Mouse (Mus musculus) neural tube, embryonic 10.5 days (tissue): ENCODE measurements around the gene Taf1c.
A peak's percentile ranks its signal among the peaks of the same experiment; 100 is the strongest.

Experiments
- DNase-seq: peaks from one replicate; pipeline ENCODE4 v3.0.0-alpha.2; 2017; ENCODE audit warnings: low spot score; ENCODE audit errors: extremely low spot score

Gene Taf1c

DNA sequence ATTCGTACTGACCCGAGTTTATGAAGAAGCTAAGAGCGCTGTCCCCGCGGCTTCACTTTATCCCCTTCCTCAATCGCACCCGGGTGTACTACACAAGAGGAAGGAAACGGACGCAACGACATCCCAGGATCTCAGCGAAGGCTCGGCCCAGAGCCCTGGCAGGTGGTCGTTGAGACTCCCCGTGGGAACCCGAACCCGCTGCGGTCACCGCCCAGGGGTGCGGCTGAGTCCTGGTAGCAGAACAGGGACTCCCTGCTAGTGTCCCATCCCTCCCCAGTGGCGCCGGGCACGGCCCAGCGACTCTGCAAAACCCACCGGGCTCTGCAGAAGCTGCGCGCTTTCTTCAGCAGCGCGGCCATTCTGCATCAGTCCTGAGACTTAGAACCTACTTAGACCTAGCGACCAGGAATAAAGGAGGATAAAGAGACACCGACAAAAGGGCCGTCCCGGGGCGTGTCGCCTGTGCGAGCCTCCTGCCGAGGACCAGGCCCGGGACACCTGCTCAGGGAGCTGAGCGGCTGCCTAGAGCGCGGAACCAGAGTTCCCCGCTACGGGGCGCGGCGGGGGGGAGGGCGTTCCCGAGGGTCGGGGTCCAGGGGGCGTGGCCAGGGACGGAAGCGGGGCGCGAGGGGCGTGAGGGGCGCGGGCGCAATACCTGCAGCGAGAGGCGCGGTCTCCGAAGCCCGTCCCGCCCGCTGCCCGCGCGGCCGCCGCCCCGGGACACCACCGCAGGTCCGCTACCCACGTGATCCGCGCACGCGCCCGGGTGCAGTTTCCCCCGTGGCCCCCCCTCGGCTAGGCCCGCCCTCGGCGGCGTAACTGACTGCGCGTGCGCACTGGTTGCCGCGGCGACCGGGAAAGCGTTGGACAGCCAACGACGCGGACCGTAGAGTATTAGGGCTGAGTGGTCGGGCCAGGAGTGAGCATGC lies 30.3 kb downstream of the Taf1c start, which contains the start of the genes Hsdl1 and Dnaaf1:
Hsdl1 (minus strand) TSS at position 747 of the 929 bp plus-strand sequence.
Dnaaf1 (plus strand) TSS at position 799 of the 929 bp plus-strand sequence.
- peak; percentile 95 for DNase-seq

DNA sequence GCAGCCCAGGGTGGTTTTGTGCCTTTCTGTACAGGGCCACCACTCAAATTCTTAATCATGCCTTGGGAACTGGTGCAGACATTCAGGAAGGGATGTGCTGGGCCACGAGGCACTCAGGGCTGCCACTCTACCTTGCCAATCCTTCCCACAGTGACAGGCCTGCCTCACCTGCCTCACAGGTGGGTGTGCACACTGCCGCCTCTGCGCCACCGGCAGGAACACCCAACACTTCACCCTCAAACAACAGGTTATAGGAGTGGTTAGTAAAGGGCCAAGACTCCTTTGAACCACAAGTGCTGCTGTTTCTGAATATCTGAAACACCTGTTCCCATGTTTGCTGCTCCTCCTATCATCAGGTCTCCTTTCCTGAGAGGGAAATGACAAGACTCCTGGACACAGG lies 32.6 kb downstream of the Taf1c start:
- DNase-seq: no peak

DNA sequence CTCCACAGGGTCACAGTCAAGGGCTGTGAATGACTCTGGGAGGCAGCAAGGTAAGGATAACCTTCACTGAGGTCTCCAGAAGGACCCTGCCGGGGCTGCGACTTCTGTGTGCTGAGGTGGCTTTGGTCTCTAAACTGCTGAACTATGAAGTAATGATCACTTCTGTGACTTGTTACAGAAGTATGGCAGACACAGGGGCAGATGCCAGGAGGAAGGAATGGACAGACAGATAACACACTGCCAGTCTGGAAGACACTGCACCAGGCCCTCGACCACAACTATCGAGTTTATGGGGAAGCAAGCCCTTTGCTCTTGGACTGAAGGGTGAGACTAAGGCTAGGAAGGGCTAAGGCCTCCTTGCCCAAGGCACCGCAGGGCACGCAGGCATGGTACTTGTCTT lies 33.9 kb downstream of the Taf1c start:
- DNase-seq: no peak

DNA sequence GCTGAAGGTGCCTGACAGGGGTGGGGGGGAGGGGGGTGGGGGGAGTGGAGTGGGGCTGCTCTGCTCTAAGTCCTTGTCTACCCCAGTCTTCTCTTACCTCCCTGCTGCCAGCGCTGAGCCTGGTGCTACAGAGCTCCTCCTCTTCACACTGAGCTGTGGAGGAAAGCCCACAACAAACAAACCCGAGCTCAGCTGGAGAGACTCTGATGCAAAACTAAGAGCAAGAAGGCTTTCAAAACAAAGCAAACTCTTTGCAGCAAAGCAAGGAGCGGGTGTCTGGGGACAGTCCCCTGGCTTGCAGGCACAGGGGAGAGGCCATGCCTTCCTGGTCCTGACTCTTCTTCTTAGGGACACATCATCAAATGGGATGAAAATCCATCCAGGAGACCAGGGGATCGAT lies 35.1 kb downstream of the Taf1c start:
- DNase-seq: no peak

DNA sequence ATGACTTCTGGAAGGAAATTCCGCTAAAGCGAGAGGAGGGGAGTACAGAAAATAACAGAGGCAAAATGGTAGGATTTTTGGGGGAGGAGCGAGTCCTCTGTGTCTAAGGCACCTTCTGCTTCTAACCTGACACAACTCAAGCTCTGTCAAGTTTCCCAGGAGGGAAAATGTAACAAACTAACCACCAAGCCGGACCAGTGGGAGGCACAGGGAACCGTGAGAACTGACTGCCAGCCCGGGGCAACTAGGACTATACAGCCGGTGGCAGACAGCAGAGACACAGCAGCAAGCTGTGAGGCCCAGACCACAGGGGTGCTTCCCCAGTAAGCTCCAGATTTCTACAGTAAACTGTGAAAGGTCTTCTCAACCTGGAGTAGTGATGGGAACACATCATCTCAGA lies 36.1 kb downstream of the Taf1c start:
- no peak for DNase-seq

DNA sequence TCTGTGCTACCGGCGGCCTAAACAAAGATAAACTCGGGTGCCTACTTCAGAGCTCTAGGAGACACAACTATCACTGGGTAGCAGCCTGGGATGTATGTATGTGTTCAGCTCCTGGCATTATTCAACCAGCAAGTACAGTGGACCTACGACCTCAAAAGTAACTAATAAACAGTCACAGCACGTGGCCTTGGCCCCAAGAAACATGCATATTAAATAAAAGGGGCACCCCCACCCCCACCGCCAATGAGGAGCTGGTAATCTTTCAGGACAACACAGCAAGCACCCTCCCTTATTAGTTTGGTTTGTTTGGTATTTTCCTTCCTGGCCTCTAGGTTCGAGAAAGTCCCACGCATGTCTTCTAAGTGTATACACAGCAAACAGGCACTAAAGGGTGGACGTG lies 36.8 kb downstream of the Taf1c start:
- no peak for DNase-seq

DNA sequence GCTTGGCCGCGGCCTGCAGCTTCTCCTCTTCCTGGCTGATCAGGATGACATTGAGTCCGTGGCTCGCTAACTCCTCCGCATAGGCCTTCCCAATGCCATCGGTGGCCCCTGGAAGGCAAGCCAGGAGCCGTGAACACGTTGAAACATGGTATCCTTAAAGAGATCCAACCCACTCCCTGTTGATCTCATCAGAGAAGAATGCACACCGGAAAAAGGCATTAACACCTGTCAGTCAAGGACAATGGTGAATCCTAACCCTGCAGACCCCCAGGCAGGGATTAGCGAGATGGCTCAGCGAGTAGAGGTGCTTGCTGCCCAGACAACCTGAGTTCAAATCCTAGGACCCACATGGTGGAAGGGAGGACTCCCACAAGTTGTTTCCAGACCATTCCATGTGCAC lies 38.7 kb downstream of the Taf1c start:
- no peak for DNase-seq

DNA sequence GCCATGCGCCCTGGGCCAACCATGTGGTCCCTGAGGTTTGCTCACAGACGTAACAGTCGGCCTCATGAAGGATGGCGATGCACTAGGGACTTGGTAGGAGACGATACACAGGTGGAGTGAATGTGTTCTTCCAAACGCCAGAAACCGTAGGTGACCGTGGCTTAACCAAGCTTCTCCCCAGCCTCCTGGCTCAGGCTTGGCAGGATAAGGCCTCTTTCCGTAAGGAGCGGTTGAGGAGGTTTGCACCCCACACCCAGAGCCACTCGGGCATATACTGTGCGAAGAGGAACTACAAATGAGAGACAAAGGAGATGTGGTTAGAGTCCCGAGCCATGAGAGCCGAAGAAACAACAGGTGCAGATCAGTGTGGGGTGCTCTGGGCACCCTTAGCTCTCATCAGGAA lies 41.2 kb downstream of the Taf1c start:
- DNase-seq: no peak

DNA sequence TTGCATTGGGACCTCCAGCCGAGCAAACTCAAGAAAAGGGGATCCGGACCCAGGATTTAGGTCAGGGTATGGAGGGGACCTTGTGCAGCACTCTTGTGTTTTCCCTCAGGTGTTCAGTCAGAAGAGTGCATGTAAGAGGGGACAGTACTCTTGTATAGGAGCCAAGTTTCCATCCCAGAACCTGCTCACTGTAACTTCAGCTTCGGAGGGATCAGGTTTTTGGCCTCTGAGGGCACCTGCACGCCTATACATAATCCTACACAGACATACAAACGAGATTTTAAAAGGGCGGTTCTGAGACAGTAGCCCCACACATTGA lies 45.7 kb downstream of the Taf1c start:
- DNase-seq: peak; percentile 15

DNA sequence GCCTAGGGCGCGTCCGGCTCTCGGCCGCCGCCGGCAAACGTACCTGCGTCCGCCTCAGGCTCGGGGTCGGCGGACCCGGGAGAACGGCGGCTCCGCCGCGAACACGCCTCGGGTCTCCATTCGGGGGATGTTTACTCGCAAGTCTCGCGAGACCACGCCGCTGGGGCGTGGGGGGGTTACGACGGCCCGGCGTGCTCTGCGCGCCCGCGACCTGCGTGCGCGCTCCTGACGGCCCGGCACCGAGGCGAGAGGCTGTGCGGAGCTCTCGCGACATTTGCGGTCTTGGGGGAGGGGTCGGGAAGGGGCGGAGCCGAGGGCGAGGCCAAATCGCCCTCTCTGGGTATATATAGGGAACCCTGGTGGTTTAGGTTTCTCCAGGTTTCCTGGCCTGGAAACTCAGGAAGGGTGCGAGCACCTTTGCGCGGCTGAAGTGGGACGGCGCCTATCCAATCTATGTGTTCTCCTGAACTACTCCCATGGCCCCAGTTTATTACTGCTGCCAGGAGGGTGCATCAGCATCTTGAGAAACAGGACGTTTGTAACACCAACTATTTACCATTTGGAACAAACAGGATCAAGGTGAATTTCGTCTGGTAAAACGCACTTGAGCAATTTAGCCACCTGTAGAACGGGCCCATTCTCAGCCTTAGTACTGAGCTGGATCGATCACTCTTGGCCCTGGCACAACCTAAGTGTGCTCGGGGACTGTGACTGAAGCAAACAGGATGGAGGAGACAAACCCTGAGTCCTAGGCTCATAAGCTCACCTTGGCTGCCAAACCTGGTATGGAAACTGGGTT lies 46.2 kb downstream of the Taf1c start, which contains the start of gene Mbtps1:
Mbtps1 (minus strand) TSS at position 133 of the 799 bp plus-strand sequence.
- DNase-seq: peak; percentile 99

DNA sequence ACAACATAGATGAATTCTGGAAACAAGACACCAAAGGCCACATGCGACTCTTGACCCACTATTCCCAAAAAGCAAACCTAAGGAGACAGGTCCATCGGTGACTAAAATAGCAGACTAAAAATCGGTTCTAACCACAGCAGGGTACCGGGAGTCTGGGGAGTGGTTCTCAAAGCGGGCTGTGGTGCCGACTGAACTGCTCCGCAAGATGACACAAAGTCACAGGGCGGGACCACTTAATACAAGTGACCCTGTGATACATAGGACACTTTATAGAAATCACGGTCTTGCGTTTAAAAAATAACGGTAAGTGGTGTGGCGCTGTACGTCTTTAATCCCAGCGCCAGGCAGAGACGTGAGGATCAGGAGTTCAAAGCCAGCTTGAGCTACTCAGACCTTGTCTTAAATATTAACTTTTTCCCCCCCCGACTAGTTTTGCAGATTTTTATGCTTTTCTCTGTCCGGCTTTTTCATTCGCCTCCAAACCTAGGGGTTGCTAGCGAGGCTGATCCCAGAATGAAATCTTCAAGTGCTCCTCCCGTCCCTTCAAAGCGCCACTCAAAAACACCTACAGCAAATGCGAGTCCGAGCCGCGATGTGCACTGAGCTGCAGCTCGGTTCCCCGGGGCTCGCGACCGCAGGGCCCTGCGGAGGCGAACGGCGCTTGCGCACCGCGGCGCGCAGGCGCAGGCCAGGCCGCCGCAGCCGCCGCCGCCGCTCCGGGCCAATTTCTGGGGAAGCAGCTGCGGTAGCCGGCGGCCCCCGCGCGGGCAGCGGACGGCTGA lies 47.0 kb downstream of the Taf1c start:
- no peak for DNase-seq

DNA sequence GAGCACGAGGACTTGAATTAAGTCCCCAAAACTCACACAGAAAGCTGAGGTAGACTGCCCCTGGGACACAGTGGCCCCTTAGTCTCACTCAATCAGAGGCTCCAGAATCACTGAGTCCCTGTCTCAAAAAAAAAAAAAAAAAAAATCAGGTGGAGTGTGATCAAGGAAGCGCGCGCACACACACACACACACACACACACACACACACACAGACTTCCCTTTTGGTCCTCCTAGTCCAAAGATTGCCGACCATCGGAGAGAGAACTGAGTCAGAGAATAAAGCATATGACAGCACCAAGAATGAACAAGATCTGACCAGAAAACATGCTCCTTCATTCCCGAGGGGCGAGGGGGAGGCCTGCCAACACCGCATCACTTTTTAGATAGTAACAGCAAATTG lies 47.9 kb downstream of the Taf1c start:
- no peak for DNase-seq

DNA sequence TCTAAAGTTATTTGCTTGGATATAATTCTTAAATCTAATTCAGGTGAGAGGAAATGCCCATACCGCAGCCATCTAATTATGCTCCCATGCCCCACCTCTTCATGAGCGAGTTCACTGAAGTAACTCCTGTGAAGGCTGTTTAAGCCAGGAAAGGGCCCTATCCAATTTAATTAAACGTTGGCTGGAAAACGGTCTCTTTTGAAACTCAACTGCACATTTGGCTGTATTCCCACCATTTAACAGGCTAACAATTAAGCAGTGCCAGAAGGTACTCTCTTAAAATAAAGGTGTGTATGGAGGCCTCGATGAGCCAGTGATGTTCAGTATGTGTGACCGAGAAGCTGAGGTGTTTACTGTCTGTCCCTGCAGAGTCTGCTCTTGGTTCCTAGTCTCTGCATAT lies 49.2 kb downstream of the Taf1c start:
- DNase-seq: no peak

DNA sequence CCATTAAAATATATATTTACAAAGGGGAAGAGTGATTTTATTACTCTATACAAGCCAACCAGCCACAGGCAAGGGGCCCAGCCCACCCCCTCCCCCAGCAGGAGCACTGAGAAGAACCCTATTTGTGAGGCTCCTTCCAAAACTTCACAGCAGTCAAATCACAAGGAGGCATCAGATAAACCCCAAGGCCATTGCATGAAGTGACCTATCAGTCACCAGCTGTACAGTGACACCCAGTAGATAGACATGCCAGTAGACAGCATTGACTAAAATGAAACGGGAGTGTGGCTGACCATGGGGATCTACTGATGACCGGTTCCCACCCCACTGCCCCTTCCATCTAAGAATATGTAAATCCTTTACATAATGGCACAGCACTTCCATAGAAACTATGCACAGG lies 52.1 kb downstream of the Taf1c start:
- DNase-seq: no peak

DNA sequence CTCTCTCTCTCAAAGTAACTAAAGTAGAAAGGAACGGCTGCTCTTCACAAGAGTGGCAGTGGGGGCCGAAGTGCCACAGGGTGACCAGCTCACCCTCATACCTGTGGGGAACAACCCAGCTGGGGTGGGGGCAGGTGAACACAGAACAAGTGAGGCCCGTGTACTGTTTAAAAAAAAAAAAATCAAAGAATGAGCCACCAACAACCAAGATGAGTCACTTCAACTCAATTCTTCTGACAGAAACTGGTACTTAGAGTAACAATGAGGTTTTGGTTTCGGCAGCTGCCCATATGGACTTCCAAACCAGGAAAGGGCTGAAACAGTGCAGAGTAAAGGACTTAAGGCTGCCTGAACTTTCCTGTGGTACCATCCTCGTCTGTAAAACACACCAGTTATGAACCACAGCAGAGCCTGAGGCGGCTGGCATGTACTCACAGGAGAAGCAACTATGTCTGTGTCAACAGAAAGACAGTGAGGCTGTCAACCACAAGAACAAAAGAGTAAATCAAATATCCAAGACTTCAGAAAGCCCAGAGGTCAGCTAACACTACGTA lies 56.4 kb downstream of the Taf1c start:
- no peak for DNase-seq
